Mouse (Mus musculus) layer of hippocampus, postnatal 14 days (tissue): ENCODE results near the gene Pithd1. TPM values are rescaled to one million over a fixed set of nuclear protein-coding genes. Genes with fewer than 3 reads are reported as not detected.

Source experiments
- DNase-seq, 2 experiments: peaks; one replicate each; pipeline ENCODE4 v3.0.0; 2021 to 2022; ENCODE audit warnings: low spot score in 2 of 2, mixed read lengths in 1 of 2
- long read RNA-seq, 2 experiments: library from polyadenylated mRNA; stranded (forward); transcript quantifications; one replicate each; pipeline ENCODE4 v2.0.0; 2021
- total RNA-seq, 2 experiments: library from RNA; stranded (reverse); gene quantifications; 2 replicates each; pipeline ENCODE4 v1.2.3; 2021

Gene Pithd1
- 10 to 100 TPM; 86.8 to 90.1 TPM for total RNA-seq
- long read RNA-seq, experiment 1, transcript Pithd1-201 (6 exons, 1,700 nt): major isoform, 136 of 150 reads
- long read RNA-seq, experiment 1, partial matches to known transcripts: 2 of 150 reads
- long read RNA-seq, experiment 1, other reads (novel, unspliced or antisense): 12 of 150 reads
- long read RNA-seq, experiment 2, transcript Pithd1-201 (6 exons, 1,700 nt): major isoform, 174 of 189 reads
- long read RNA-seq, experiment 2, partial matches to known transcripts: 1 of 189 reads
- long read RNA-seq, experiment 2, other reads (novel, unspliced or antisense): 14 of 189 reads

- DNase-seq: peak; percentile 93
Observed at GRCm38 (mm10) chr4:135986943-135987710, at the start of gene Pithd1. Pithd1 (minus strand) TSS chr4:135987264.

DNA sequence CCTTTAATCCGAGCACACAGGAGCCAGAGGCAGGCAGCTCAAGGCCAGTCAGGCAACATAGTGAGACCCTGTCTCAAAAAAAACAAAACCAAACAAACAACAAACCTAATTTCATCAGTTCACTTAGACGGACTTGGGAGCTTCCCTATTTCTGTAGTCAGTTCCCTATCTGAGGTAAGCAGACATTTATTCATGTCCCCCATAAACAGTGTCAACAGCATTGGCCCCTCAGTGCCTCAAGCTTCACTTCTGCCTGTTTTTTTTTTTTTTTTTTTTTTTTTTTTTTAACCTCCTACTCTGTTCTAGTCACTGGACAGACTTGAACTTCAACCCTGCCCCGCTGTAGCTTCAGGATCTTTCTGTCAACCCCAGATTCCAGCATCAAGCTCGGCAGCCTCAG, 48.0 kb upstream of the Pithd1 start:
- no peak for DNase-seq

GRCm38 (mm10) chr4:136033231-136033630, 46.2 kb upstream of the Pithd1 start:
- DNase-seq: no peak

DNA sequence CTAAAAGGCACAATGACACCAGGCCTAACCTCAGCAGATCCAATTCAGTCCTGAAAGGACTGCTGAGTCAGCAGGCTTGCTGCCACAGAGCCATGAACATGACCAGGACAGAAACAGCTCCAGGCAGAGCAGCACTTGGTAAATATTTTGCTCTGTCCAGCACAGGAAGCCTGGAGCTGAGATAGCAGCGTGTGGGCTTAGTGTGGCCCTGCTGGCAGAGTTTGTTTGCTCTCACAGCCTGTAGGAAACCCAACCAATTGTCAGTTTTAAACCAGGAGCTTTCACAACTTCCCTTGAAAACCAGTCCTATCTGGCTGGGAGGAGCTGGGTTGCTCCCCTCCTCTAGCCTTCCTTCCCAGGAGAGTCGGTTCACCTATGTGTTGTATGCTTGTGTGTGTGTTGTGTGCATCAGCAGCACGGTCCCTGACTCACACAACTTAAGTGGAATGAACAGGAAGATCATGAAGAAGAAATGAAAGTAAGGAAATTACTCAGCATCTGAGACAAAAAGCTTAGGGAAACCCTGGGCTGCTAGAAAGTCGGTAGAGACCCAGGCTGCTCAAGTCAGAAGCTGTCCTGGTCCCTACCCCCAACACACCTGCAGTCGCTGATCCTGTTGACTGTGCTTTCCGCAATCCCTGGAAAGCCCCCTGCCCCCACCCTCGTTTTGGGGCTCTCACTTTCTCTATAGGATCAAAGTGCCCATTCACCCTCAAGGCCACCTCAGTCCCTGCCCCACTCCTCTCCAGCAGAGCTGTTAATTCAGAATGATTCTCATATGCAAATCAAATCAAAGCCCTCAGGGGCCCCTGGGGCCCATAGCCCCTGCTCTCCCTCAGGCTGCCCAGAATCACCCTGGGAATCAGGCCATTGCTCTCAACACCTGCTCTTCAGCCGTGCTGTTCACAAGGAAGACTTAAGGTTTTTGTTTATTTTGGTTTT, 44.2 kb upstream of the Pithd1 start:
- no peak for DNase-seq

GRCm38 (mm10) chr4:136028689-136029088, 41.6 kb upstream of the Pithd1 start:
- no peak for DNase-seq

DNA sequence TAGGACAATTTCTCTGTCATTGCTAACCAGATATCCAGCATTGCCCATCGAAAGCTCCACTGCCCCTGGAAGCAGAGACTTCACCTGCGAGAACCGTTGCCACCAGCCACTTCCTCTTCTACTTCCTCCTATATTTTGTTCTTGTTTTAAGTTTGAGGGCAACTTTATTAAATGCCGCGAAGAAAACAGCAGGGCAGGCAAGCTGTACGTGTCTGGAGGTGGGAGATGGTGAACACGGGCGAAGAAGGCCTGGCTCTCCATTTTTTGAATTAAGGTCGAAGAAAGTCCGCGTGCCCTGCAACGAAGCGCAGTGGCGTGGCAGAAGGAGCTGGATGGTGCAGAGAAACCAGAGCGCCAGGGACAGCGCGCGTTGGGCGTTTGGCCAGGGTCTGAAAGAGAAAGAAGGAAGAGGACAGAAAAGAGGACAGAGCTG, 41.1 kb upstream of the Pithd1 start:
- DNase-seq: no peak

DNA sequence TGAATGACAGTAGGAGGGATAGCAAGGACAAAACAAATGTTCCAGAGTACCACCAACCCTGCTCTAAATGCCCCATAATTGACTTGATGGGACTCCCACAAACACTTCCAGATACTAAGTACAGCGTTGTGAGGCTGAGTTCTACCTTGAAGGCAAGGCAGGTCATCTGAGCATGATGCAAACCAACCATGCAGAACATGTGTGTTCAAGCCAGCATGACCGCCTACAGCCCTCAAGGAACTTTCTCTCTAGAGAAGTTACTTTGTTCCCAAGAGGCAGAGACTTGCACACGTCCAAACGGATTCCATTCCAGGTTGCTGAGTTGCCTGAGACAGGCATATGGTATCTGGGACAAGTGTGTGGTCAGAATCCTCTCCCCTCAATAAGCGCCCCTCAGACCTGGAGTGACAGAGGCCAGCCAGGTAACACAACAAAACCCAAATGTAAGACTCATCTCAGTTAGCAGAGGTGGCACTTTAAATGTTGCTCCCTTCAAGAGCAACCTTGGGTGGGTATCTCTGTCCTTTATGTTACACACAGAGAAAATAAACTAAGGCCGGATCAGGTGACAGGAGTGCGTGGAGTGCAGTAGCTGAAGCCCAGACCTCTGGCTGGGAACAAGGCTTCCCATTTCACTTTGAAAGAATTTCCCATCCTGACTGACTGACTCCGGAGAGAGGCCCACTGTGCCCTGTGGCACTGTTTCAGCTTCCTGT, 40.5 kb upstream of the Pithd1 start:
- DNase-seq: no peak

DNA sequence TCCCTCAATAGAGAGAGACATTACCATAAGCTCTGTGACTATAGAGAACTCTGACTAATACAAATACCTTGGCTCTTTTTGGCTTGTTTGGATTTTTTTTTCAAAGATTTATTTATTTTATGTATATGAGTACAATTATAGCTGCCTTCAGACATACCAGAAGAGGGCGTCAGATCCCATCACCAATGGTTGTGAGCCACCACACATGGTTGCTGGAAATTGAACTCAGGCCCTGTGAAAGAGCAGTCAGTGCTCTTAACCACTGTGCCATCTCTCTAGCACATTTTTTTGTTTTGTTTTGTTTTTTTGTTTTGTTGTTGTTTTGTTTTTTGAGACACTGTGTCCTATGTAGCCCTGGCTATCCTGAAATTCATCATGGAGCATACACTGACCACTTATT, 38.3 kb upstream of the Pithd1 start:
- no peak for DNase-seq

GRCm38 (mm10) chr4:136022924-136023323, 35.9 kb upstream of the Pithd1 start:
- no peak for DNase-seq

DNA sequence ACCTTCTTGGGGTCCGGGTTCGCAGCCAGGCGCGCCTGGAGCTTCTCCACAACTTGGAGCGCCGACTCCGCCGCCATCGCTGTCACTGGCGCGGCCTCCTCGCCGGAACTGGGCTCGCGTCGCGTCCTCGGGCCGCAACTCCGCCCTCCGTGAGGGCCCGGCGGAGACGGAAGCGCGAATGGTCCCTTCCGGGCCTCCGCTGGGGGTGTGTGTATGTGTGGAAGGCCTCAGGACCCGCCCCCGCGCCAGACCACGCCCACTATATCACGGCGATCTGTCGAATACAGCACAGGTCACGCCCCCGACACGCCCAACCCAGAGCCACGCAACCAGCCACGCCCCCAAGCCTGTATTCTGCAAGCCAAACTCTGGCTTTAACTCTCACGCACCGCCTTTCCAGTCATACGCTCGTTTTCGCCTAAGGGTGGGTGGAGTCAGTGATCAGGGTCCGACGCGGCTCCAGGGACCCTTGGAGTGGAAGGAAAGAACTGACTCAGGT, 34.5 kb upstream of the Pithd1 start, which contains the start of gene Eloa:
Gene Eloa, minus strand, starts transcription at position 215 of the 499 bp plus-strand sequence.
- peak; percentile 96 to 99 for DNase-seq

- peak; percentile 18 to 24 for DNase-seq
Observed at GRCm38 (mm10) chr4:136020743-136021548, 33.9 kb upstream of the Pithd1 start.

- no peak for DNase-seq
Observed at GRCm38 (mm10) chr4:136016059-136016602, 29.1 kb upstream of the Pithd1 start.

DNA sequence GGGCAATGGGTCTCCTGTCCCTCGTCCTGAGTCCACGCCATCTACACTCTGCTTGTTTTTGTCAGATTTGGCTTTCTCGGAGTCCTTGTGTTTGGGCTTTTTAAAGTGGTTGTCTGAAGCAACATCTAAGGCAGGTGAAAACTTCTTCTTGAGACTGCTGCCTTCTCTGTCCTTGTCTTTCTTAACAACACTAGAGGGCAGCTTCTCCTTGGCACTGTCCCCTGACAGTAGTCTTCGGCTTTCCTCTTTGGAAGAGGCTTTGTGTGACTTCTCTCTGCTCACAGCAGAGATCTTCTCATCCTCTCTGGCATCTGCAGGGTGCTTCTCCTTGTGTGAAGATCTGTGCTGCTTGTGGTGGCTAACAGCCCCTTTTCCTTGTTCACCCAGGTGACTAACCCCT, 23.5 kb upstream of the Pithd1 start:
- DNase-seq: no peak

GRCm38 (mm10) chr4:136008782-136009447, 21.9 kb upstream of the Pithd1 start:
- no peak for DNase-seq

GRCm38 (mm10) chr4:136006821-136007220, 19.8 kb upstream of the Pithd1 start:
- DNase-seq: no peak

DNA sequence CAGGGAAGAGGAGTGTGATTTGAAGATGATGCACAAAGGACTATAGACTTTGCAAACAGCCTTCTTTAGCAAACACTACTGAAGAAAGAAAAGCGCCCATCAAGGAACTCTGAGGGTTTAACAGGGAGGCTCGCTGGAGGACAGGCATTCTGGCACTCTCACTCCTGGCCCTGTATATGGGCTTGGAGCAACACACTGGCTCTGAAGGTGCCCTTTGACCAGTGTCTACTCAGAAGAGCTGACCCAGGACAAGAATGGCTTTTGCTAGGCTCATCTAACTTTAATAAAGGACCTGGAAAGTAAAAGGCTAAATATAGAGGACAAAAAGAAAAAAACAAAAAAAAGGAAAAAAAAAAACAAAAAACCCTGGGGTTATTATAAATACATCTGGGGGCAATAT, 17.9 kb upstream of the Pithd1 start:
- no peak for DNase-seq

DNA sequence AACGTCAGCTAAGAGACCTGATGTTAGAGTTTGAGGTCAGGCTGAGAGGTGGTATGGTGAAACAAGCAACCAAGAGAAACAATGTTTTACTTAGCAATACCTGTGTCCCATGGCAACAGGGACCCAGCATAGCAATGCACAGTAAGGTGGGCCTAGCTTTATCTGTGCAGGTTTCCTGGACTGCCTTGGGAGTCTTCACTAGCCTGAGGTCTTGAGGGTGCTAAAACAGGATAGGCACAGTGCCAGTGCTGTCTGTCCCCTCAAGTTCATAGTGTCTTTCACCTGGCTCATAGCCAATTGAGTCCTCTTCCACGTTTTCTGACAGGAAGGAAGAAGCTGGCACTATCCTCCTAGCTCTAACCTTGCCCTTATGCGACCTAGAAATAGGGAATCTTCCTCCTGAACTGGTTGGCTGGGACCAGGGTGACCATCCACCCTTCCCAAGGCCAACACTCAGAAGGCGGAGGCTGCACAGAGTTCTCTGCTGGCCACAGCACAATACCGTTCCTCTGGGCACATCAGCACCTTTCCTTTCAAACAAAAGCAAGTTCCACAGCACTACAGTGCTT, 17.1 kb upstream of the Pithd1 start:
- DNase-seq: no peak

DNA sequence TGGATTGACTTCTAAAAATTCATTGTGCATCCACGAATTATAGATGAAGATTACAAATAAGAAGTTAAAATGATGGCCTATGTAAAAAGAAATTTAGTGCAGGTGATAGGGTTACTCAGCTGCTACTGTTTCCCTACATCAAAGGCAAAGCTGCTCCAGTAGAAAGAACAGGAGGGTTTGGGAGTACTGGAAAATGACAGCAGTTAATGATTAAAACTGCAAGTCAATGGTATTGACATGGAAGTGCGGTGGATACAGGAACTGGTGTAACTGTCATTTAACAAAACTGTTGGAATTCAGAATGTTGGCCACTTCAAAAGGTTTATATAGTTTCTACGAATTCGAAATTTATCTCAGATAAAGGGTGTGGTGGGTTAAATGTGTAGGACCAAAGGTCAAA, 8.1 kb upstream of the Pithd1 start:
- no peak for DNase-seq
